Mouse (Mus musculus) cerebellum, postnatal 25 days (tissue): ENCODE results near the gene Nppa.
"Not testable (repeated sequence)": the region's sequence is repeated elsewhere in the genome, so short reads cannot be mapped to it uniquely, and the experiment has no call there.

Source experiments
- DNase-seq, 2 experiments: peaks; one replicate each; pipeline ENCODE4 v3.0.0; 2021; ENCODE audit warnings: mixed read lengths in 2 of 2

The Nppa gene

DNA sequence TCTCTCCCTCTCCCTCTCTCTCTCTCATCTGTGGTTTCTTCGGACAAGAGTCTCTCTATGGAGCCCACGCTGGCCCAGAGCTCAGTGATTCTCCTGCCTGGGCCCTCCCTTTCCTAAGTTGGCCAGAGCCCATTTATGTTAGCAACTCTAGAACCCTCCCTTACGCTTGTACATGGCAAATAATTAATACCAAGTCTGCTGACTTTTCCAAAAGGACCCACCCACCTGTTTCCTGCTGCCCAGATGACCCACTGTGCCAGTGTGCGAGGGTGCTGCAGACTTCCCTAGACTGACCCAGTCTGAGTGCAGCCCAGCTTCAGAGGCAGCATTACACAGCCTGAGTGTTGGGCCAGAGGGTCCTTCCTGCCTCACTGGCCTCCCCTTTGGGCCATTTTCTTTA is 11.7 kb downstream of the Nppa start:
- DNase-seq: no peak

DNA sequence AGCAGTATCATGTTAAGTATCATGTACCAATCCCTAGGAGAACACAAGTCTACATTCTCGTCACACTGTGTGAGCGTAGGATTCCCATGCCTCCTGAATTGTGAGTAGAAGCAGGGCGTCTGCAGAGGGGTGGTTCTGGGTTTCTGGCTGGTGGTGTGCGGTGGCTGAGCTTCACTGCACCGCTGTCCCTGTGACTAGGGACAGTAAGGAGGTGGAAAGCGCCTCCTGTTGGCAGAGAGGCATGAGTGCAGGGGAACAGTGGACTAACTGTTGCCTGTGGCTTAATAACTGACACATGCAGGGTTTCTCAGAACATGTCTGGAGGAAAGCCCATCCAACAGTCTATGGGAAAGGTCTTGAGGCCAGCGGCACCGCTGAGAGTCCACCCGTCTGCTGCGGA is 14.9 kb downstream of the Nppa start:
- DNase-seq: no peak

DNA sequence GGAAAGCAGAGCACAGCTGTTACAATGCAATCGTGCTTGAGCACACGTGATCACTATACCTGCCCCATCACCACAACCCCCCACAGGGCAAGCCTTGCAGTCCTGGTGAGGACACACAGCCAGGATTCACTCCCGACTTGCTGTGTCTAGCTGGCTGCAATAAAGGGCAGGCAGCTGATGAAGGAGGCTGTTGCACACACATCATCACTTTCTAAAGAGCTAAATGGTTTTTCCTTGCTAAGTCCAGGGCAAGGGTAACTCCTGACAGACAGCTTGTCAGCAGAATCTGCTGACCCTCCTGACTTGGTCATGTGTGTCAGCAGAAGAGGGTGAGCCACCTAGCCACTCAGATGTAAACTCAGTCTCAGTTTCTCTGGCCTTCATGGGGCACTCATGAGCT is 16.5 kb downstream of the Nppa start:
- DNase-seq: no peak

DNA sequence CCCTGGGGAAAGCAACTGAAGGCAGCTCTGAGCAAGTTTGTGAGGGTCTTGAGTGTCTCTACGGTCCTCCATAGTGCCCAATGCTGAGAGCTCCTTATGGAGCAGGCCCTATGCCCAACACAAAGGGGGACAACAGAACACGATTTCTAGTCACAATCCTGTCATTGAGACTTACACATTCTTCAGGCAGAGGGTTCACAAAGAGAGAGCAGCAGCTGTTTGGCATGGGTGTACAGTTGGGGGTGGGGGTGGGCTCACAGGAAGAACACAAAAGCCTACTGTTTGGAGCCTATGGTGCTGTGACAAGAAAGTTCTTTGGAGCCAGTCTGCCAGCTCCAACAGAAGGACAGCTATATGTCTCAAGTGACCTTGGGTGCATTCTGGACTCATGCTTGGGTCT is 17.9 kb downstream of the Nppa start:
- no peak for DNase-seq

DNA sequence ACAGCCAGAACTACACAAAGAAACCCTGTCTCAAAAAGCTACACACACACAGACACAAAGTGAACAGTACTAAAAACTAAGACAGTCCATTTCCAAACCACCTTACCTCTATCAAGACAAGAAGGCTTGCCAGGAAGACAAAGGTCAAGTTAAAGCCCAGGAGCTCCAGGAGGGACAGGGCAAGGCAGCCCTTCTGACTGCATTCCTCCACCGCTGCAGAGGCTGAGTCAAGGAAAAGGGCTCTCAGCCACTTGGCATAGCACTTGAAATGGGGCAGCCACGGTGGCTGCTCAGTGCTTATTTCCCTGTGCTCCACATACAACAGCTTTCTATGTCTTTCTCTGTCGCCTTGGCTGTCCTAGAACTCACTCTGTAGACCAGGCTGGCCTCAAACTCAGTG is 23.5 kb downstream of the Nppa start:
- no peak for DNase-seq

DNA sequence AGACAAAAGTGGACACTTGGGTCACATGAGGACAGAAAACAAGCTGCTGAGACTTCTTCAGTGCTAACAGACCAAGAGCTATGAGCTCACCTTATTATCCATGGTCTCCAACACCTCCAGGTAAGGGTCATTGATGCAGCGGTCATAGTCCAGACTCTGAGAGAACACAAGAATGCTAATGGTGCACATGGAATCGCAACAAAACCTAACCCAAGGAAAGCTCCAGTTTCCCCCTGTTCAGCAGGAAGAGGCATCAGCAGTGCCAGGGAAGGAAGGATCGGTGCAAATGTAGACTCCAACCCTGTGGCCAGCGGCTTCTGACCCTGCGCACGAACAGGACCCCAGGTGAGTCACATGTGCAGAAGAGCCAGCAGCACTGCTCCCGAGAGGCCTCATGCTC is 28.8 kb downstream of the Nppa start:
- no peak for DNase-seq

DNA sequence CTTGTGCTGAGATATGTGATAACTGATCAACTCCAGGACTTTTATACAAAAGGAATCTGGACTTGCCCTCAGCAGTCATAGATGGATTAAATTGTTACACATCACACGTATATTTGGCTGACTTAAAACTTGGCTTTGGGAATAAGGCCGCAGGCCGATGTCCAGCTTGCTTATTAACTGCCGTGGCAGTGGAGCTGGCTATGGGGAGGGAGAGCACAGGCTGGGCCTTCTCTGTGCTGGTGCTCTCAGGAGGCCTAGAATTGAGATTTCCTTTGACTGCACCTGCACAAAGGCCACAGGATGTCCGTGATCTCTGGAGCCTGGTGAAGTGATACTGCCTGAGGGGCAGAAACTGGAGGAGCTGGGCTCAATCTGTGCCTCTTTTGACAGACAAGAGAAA is 30.0 kb downstream of the Nppa start:
- no peak for DNase-seq

DNA sequence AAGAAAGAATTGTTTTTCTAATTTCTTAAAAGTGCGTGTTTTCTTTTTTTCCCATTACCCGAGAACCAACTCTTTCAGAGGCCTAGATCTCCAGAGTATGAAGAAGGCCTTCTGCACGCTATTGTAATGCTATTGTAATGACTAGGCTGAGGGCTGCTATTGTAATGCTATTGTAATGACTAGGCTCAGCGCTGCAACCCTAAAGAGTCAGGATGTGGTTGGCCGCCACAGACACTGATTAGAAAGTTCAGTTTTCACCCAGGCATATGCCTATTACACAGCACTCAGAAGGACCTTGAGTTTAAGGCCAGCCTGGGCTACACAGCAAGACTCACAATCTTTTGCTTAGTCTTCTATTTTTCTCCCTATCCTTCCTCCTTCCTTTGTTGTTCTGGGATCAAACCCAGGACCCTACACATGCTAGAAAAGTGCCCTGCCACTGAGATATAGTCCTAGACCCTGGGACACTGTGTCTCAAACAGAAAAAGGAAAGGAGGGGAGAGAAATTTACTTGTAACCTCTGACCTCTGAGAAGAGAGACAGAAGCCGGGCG is 33.4 kb downstream of the Nppa start:
- DNase-seq: no peak

DNA sequence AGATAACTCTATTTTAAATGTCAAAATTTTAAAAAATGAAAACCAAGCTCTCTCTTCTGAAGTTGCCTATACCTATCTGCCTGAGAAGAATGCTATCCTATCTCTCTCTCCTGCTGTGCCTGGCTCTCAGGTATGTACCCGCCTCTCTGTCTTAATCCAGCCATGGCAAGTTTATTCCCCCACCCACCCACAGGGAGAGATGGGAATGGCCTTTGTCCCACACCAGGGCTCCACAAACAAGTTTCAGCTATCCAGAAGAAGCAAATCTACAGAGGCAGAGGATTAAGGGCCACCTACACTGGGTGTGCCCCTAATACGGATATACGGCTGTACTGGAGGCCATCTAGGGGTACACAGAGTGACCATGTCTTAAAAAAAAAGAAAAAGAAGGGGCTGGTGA is 34.9 kb downstream of the Nppa start:
- no peak for DNase-seq

DNA sequence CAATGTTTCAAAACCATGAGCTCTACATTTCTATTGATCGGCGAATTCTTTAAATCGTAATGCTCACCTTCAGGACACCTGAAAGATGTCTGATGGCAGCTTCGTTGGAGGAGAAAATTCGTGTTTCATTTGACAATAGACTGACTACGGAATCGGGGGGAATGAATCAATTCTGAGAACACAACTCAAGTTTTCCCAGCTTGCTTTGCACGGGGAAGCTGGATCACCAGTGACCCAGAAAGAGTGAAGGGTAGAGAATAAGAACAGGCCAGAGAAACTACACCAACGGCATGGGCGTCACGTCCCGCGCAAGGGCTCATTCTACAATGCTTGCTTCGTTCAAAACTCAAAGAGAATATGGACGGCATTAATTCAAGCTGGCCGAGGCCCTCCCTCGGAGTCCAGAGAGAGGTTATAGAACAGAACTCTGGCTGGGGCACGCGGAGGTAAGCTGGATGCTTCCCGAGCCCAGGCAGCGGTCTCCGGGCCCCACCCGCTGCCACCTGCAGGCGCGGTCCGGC is 37.6 kb downstream of the Nppa start:
- DNase-seq: no peak

DNA sequence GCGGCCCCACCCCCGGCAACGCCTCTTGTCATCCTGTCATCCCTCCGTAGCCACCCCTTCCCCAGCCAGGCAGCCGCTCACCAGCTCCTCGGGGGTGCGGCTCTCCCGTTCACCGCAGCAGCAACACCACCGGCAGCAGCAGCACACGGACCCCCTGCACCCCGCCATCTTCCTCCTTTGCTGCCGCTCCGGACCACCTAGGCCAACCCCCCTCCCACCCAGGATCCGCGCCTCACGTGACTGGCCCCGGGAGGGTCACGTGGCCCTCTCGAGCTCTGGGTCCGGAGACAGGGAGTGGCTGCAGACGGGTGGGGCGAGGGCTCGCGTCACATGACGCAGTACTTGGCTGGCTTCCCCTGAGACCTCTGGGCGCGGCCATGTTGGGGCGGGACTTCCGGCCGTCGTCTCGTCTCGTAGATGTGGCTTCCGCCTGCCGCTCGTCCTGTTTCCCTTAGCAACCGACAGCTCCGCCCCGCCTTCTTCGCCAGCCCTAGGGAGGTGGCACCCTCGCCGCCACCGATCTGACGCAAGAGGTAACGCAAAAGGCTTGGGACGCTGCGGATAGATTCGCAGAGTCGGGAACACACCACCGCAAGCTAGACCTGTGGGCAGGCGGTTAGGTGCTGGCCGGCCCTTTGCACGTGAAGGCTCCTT is 38.2 kb downstream of the Nppa start, which contains the start of the genes Clcn6 and Mthfr:
TSS of gene Clcn6 (minus strand) at position 222 of the 654 bp plus-strand sequence.
TSS of gene Mthfr (plus strand) at position 478 of the 654 bp plus-strand sequence.
- DNase-seq: peak; percentile 100

DNA sequence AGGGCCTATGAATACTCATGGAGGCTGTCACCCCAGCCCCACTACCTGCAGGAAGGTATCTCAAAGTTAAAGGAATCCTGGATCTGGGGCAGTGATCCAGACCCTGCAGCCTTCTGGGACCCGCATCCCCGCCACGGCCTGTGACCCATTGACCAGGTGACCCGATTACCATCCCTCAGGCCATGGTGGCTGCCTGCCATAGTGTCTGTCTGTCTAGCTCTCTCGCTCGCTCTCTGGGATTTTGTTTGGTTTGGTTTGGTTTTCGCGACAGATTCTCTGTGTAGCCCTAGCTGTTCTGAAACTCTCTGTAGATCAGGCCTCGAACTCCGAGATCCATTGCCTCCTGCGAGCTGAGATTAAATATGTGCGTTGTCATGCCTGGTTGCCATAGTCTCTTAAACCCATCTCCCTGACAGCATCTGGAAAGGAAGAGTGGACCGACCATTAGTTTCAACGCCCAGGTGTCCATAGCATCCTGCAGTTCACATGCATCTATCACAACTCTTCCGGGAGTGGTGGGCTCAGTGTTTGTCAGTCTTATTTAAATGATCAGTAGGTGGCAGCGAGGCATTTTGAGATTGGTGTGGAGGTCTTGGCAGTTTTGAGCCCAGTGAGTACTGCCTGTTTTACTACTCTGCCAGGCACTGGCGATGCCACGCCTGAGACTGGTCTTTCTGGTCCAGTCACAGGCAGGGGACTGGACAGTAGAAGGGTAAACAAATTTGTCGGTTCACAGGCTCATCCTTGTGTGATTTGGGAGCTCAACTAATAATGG is 38.9 kb downstream of the Nppa start:
- DNase-seq: peak in 1 of 2 experiments; percentile 26

DNA sequence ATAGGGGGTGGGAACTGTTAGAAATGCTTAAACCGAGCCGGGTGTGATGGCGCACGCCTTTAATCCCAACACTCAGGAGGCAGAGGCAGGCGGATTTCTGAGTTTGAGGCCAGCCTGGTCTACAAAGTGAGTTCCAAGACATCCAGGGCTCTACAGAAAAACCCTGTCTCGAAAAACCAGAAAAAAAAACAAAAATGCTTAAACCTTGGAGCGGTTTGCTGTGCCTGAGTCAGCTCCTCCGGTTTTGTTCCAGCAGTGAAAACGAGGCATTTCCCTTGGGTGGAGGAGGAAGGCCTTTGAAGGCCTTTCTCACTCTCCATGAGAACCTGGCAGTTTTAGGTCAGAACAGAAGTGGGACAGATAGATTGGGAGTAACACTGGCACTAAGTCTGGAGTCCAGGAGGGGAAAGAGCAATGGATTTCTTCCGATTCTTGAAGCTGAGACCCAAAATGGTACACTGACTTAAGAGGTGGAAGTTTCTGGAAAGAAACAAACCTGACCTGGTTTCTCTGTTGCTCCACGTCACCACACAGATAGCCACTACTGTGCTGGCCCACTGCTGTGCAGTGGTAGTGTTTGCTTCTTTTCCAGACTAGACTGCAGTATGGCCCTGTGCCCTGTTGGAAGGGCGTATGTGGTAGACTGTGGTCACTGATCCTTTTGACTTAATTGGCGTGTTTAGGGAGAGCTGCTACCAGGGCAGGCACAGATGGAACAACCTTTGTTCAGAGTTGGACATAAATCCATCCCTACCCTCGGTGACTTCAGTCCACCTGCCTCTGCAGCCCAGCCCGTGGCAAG is 39.7 kb downstream of the Nppa start:
- peak in 1 of 2 experiments; percentile 36 for DNase-seq

DNA sequence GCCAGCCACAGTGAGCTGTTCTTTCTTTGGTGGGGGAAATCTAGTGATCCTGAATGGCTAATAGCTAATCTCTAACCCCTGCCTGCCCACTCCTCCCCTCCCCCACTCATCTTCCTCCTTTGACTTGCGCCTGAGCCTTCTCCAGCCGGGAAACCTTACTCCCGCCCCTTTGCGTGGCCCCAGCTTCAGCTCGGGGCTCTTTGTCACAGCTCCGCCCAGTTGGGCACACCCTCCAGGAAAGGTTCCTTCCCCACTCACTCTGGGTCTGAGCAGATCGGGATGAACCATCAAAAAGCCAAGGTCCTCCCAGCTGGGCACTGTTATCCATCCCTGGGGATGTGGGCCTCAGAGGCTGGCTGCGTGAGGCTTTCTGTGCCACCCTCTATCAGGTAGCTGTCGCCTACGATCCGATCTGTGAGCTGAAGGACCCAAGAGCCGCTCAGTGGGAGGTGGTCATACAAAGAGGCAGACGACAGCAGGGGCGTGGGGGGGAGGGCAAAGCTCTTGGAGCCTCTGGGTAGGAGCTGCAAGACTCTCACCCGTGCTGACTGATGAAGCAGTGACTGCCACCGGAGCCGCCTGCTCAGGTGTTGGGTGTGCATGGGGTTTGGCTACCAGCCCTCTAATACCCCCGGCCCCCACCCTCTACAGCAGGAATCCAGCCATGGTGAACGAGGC is 40.5 kb downstream of the Nppa start:
- peak; percentile 50 to 67 for DNase-seq

DNA sequence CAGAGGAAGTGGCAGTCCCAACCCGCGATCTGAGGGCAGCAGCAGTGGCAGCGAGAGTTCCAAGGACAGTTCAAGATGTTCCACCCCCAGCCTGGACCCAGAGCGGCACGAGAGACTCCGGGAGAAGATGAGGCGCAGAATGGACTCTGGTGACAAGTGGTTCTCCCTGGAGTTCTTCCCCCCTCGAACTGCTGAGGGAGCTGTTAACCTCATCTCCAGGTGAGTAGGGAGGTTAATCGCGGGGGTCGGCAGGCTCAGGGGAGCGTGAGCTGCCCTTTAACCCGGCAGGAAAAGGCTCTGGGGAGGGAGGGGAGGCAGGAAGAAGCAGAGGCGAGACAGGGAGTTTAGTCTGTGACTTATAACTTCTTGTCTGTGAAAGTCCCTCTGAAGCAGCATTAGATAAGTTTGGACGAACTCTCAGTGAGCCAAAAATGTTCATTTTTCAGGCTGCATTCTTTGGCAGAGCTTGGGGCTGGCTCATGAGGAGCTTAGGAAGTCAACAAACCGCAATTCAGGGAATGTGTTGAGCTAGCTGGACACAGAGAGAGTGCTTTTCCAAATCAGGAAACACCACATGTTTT is 41.2 kb downstream of the Nppa start:
- DNase-seq: no peak

DNA sequence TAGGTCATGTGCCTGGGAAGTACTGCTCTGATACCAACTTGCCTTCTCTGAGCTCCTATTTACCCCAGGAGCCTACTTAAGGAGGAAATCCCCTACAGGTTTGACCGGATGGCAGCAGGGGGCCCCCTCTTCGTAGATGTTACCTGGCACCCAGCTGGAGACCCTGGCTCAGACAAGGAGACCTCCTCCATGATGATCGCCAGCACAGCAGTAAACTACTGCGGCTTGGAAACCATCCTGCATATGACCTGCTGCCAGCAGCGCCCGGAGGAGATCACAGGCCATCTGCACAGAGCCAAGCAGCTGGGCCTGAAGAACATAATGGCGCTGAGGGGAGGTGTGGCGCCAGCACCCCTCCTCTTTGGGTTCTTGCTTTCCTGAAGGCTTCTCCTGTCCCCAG is 42.8 kb downstream of the Nppa start:
- peak; percentile 25 to 43 for DNase-seq

DNA sequence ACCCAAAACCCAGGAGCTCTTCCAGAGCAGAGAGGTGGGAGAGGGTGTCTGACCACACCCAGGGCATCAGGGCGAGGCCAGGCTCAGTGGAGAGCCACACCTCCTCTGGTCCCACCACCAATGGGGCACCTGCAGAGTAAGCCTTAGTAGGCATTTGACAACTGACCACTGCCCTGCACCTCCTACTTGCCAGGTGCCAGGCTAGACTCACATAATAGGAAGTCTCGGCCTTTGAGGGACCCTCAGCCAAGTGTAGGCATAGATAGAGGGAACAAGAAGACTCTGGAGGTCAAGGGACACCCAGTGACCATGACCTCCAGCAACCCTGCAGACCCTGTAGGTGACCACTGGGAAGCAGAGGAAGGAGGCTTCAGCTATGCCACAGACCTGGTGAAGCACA is 43.6 kb downstream of the Nppa start:
- no peak for DNase-seq

DNA sequence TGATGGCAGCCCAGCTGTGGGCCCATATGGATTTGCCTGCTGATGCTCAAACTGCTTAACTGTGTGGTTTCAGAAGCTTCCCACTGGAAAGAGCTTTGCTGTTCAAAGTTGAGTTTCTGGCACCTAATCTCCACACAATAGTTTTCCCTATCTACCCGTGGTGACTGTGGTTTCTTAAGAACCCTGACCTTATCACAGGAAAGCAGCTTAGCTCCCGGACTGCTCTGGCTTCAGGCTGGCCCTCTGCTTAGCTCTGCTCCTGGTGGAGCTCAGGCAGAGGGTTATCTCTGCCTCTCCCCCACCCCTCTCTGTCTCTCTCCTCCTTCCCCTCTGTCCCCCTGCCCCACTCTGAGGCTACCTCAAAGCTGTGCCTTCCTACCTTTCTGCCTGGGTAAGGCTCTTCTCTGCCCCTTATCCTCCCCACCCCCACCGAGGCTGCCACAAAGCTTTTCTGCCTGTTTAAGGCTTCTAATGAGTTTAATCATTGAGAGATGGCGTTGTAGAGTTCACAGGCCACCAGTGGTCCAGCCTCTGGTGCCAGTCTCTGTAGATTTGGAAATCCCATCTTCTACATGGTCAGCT is 46.0 kb downstream of the Nppa start:
- no peak for DNase-seq

DNA sequence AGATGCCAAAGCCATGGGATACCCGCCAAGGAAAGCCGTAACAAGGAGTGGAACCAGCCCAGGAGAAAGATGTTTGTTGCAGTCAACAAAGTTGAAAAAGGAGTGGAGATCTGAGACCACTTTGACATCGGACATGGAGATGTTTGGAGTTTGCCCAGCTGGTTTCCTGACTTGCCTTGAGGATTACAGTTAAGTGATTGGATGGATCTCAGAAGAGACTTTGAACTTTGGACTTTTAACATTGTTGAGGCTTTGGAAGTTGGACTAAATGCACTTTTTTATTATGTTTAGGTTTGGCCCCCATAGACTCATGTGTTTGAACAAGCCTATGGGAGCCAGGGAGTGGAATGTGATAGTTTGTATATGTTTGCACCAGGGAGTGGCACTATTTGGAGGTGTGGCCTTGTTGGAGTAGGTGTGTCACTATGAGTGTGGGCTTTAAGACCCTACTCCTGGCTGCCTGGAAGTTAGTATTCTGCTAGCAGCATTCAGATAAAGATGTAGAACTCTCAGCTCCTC is 49.9 kb downstream of the Nppa start:
- not testable (repeated sequence) for DNase-seq

DNA sequence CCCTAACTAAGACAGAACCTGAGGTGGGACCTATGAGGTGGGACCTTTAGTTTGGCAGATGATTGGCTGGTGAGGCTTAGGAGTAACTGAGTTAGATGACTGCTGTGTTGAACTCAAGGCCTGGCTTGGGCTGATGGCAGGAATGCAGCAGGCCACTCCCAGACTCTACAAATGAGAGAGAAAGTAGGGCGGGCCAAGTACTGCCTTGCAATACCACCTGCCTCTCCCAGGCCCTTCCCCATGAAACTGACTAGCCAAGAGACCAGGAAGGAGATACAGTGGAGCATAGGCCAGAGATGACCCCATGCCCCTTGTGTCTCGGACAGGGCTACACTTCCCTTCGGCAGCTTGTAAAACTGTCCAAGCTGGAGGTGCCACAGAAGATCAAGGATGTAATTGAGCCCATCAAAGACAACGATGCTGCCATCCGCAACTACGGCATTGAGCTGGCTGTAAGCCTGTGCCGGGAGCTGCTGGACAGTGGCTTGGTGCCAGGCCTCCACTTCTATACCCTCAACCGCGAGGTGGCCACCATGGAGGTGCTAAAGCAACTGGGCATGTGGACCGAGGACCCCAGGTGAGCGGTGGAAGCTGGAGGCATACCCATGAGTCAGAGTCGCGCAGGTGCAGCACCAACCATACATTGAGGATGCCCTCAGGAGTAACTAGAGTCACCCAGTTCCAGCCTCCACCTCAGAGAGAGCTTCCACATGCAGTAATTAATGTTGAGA is 50.7 kb downstream of the Nppa start:
- DNase-seq: no peak
